Mouse (Mus musculus): Measurements from ENCODE around the gene Cdk18. TPM values are rescaled to one million over a fixed set of nuclear protein-coding genes. Genes with fewer than 3 reads are reported as not detected.

Gene Cdk18
- total and polyA plus RNA-seq, 2 experiments, result 4.7 to 33.2 TPM

DNA sequence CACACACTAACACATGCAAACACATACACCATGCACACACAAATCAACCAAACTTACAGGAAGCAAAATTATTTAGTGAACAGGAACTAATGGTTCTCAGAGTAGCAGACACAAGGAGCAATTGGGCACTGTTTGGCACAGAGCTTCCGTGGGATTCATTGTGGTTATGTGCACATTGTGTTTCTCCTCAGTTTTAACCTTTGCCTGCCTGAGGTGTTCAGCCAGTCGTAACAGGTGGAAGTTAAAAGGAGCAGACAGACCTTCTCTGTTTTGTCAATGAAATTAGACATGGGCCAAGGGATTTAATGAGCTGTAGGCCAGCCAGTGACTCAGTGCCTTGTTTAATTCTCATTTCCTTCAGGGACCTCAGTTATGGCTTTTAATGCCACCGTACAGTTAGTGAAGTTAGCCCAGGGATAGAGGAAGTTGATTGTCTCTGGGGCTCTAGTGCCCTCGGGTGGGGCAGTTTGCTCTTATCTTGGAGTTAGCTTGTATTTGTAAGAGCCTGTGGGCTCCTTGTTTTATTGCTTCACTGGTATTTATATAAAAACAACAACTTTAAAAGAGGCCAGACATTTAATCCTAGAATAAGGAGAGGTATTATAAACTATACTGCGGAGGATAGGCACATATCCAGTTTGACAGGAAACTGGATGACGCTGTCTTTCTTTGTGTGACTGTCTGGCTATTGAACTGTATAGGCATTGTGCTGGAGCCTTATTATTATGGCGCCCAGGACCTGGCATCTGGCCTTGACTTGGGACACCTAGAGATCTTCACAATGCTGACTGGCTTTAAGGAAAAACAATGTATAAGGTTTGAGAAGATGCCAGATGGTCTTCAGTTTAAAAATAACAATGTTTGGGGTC is 54.1 kb downstream of the Cdk18 start:
- Histone ChIP-seq H3K4me1 (ENCODE audit: control insufficient read depth, insufficient read depth, low read length) (no peaks in the 10 kb centered on the region), H3K4me3 (ENCODE audit: insufficient read depth, low read depth, low read length) (no peak overlapping the region), H3K27ac (replicated peaks; ENCODE audit: insufficient read depth, low read depth, low read length) (no peak overlapping the region), H3K27me3 (ENCODE audit: control insufficient read depth, insufficient read depth, low read length) (no peaks in the 10 kb centered on the region), H3K36me3 (ENCODE audit: control insufficient read depth, insufficient read depth, low read length) (no peaks in the 10 kb centered on the region), H3K9ac (ENCODE audit: low read depth, low read length) (no peak overlapping the region), H3K79me2 (ENCODE audit: control insufficient read depth, insufficient read depth, low read length) (no peaks in the 10 kb centered on the region)
- TF ChIP-seq CTCF (IDR thresholded peaks at IDR 0.05; ENCODE audit: low read depth, low read length) (no peak), POLR2A (IDR thresholded peaks at IDR 0.05; ENCODE audit: extremely low read depth, insufficient read depth, low read length) (no peak)
- WGBS, result 71% methylated on average over 7 of the region's 7 CpGs
- DNase-seq (ENCODE audit: extremely low read depth, low read depth, low spot score), result no peak

DNA sequence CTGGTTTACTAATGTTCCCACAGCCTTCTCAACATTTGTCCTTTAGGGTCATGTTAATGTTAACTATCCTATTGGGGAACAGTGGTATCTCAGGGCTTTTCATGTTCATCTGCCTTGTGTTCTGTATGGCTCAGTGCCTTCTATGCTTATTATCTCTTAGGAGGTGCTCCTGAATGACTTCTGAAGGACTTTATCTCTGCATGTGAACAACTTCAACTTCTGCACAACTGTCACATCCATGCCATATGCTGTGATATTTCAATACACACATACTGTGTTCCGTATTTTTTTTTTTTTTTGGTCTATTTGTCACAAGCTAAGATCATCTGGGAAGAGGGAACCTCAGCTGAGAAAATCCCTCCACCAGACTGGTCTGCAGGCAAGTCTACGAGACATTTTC is 61.1 kb downstream of the Cdk18 start:
- DNase-seq (ENCODE audit: extremely low read depth, low read depth, low spot score), result no peak
- Histone ChIP-seq H3K36me3 (ENCODE audit: control insufficient read depth, insufficient read depth, low read length) (no peaks in the 10 kb centered on the region), H3K27ac (replicated peaks; ENCODE audit: insufficient read depth, low read depth, low read length) (no peak overlapping the region), H3K79me2 (ENCODE audit: control insufficient read depth, insufficient read depth, low read length) (no peaks in the 10 kb centered on the region), H3K9ac (ENCODE audit: low read depth, low read length) (no peak overlapping the region), H3K4me3 (ENCODE audit: insufficient read depth, low read depth, low read length) (no peak overlapping the region), H3K4me1 (ENCODE audit: control insufficient read depth, insufficient read depth, low read length) (no peaks in the 10 kb centered on the region), H3K27me3 (ENCODE audit: control insufficient read depth, insufficient read depth, low read length) (no peaks in the 10 kb centered on the region)
- TF ChIP-seq CTCF (IDR thresholded peaks at IDR 0.05; ENCODE audit: low read depth, low read length) (no peak), POLR2A (IDR thresholded peaks at IDR 0.05; ENCODE audit: extremely low read depth, insufficient read depth, low read length) (no peak)
- 83% methylated on average over 2 of the region's 2 CpGs for WGBS

DNA sequence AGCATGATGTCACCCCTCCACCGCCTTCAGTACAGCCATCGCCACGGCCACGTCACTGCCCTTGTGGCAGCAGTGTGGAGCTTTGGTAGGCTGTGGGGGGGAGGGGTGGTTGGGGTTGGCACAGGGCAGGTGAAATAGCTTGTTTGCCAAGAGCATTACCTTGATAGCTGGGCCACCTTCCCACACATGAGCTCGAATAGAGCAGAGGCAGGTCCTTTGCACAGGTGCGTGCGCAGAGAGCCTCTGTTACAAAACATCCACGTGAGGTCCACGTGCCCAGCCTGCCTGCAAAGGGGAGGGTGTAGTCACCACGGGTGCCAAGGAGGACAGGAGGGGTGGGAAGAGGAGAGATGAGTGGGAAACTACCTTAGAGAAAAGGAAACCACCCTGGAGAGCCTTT is 63.9 kb downstream of the Cdk18 start:
- 74% methylated on average over 10 of the region's 10 CpGs for WGBS
- Histone ChIP-seq H3K27me3 (ENCODE audit: control insufficient read depth, insufficient read depth, low read length) (no peaks in the 10 kb centered on the region), H3K4me3 (ENCODE audit: insufficient read depth, low read depth, low read length) (no peak overlapping the region), H3K79me2 (ENCODE audit: control insufficient read depth, insufficient read depth, low read length) (no peaks in the 10 kb centered on the region), H3K9ac (ENCODE audit: low read depth, low read length) (no peak overlapping the region), H3K36me3 (ENCODE audit: control insufficient read depth, insufficient read depth, low read length) (no peaks in the 10 kb centered on the region), H3K4me1 (ENCODE audit: control insufficient read depth, insufficient read depth, low read length) (no peaks in the 10 kb centered on the region), H3K27ac (replicated peaks; ENCODE audit: insufficient read depth, low read depth, low read length) (no peak overlapping the region)
- TF ChIP-seq POLR2A (IDR thresholded peaks at IDR 0.05; ENCODE audit: extremely low read depth, insufficient read depth, low read length) (no peak), CTCF (IDR thresholded peaks at IDR 0.05; ENCODE audit: low read depth, low read length) (no peak)
- peak; percentile 63 for DNase-seq (ENCODE audit: extremely low read depth, low read depth, low spot score)

DNA sequence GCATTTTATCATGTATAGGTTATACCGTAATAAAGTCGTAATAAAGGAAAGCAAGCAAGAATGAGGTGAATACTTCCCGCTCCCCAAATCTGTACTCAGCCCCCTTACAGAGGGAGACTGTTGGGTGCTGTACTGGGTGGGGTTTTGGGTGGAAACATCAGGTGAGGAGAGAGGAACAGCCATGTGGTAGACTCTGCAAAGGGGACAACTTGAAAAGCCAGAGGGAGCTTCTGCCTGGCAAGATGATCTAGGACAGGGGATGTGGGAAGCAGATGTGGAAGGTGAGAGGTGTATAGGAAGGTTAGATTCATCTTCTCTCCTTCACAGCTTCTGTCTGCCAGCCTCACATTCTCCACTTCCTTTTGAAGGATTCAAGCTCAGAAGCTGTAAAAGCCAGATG is 68.8 kb downstream of the Cdk18 start:
- Histone ChIP-seq H3K9ac (ENCODE audit: low read depth, low read length) (no peak overlapping the region), H3K27ac (replicated peaks; ENCODE audit: insufficient read depth, low read depth, low read length) (no peak overlapping the region), H3K79me2 (ENCODE audit: control insufficient read depth, insufficient read depth, low read length) (no peaks in the 10 kb centered on the region), H3K4me3 (ENCODE audit: insufficient read depth, low read depth, low read length) (no peak overlapping the region), H3K36me3 (ENCODE audit: control insufficient read depth, insufficient read depth, low read length) (no peaks in the 10 kb centered on the region), H3K27me3 (ENCODE audit: control insufficient read depth, insufficient read depth, low read length) (peaks cover 9% of the 10 kb centered on the region; the same call in 1 of the 2 replicates), H3K4me1 (ENCODE audit: control insufficient read depth, insufficient read depth, low read length) (0 out of 2 replicates have a peak, but pooled peaks cover 2% of the 10 kb centered on the region)
- no peak for DNase-seq (ENCODE audit: extremely low read depth, low read depth, low spot score)
- 89% methylated on average over 3 of the region's 3 CpGs for WGBS
- no peak for TF ChIP-seq POLR2A (IDR thresholded peaks at IDR 0.05; ENCODE audit: extremely low read depth, insufficient read depth, low read length)

- no peaks in the 10 kb centered on the region for H3K36me3 ChIP-seq (ENCODE audit: control insufficient read depth, insufficient read depth, low read length)
- no peak for DNase-seq (ENCODE audit: extremely low read depth, low read depth, low spot score)
- H3K4me3 ChIP-seq (ENCODE audit: insufficient read depth, low read depth, low read length), result no peak overlapping the region
- H3K27ac ChIP-seq (replicated peaks; ENCODE audit: insufficient read depth, low read depth, low read length), result no peak overlapping the region
- H3K79me2 ChIP-seq (ENCODE audit: control insufficient read depth, insufficient read depth, low read length), result no peaks in the 10 kb centered on the region
- no peak for TF ChIP-seq CTCF (IDR thresholded peaks at IDR 0.05; ENCODE audit: low read depth, low read length)
- no peak for TF ChIP-seq POLR2A (IDR thresholded peaks at IDR 0.05; ENCODE audit: extremely low read depth, insufficient read depth, low read length)
- peaks cover 9% of the 10 kb centered on the region; the same call in 1 of the 2 replicates for H3K27me3 ChIP-seq (ENCODE audit: control insufficient read depth, insufficient read depth, low read length)
- WGBS, result 83% methylated on average over 8 of the region's 8 CpGs
- H3K4me1 ChIP-seq (ENCODE audit: control insufficient read depth, insufficient read depth, low read length), result 0 out of 2 replicates have a peak, but pooled peaks cover 2% of the 10 kb centered on the region
- no peak overlapping the region for H3K9ac ChIP-seq (ENCODE audit: low read depth, low read length)
Observed at GRCm38 (mm10) chr1:132069436-132069835, 70.0 kb downstream of the Cdk18 start.

Measured in liver, adult 2 months (tissue).